Mouse (Mus musculus) telencephalon, adult 2 months (tissue): ENCODE data around the gene Fyn.
A peak's percentile ranks its signal among the peaks of the same experiment; 100 is the strongest.

Source experiments
- DNase-seq: peaks from one replicate; pipeline ENCODE4 v3.0.0-alpha.2; 2011; ENCODE audit warnings: low read depth, low spot score

Gene Fyn

GRCm38 (mm10) chr10:39378025-39378603 is 9.5 kb downstream of the Fyn start:
- no peak for DNase-seq

GRCm38 (mm10) chr10:39379287-39379686 is 10.6 kb downstream of the Fyn start:
- no peak for DNase-seq

GRCm38 (mm10) chr10:39379721-39380370 is 11.2 kb downstream of the Fyn start:
- no peak for DNase-seq

- DNase-seq = no peak
These were observed 16.6 kb downstream of the Fyn start for GRCm38 (mm10) chr10:39385259-39385658.

- DNase-seq = no peak
These were observed 17.5 kb downstream of the Fyn start for GRCm38 (mm10) chr10:39386203-39386602.

- no peak for DNase-seq
These were observed 18.4 kb downstream of the Fyn start for GRCm38 (mm10) chr10:39387024-39387423.

- DNase-seq = no peak
These were observed 18.9 kb downstream of the Fyn start for GRCm38 (mm10) chr10:39387556-39387955.

- DNase-seq = no peak
These were observed 19.5 kb downstream of the Fyn start for GRCm38 (mm10) chr10:39388144-39388543.

- DNase-seq = no peak
These were observed 20.8 kb downstream of the Fyn start for GRCm38 (mm10) chr10:39389451-39389891.

GRCm38 (mm10) chr10:39390541-39390940 is 21.9 kb downstream of the Fyn start:
- DNase-seq = no peak

GRCm38 (mm10) chr10:39392900-39393483 is 24.3 kb downstream of the Fyn start:
- DNase-seq = no peak

GRCm38 (mm10) chr10:39395544-39395943 is 26.9 kb downstream of the Fyn start:
- peak; percentile 55 for DNase-seq

- DNase-seq = no peak
These were observed 30.3 kb downstream of the Fyn start for GRCm38 (mm10) chr10:39398924-39399323.

- DNase-seq = no peak
These were observed 31.5 kb downstream of the Fyn start for GRCm38 (mm10) chr10:39400155-39400554.

GRCm38 (mm10) chr10:39402487-39402886 is 33.8 kb downstream of the Fyn start:
- DNase-seq = no peak

- no peak for DNase-seq
These were observed 35.1 kb downstream of the Fyn start for GRCm38 (mm10) chr10:39403706-39404105.

GRCm38 (mm10) chr10:39404175-39404574 is 35.5 kb downstream of the Fyn start:
- DNase-seq = no peak

- DNase-seq = no peak
These were observed 37.5 kb downstream of the Fyn start for GRCm38 (mm10) chr10:39405982-39406797.

- DNase-seq = no peak
These were observed 38.1 kb downstream of the Fyn start for GRCm38 (mm10) chr10:39406798-39407189.

GRCm38 (mm10) chr10:39407553-39407952 is 38.9 kb downstream of the Fyn start:
- DNase-seq = no peak

GRCm38 (mm10) chr10:39409602-39410001 is 40.9 kb downstream of the Fyn start:
- DNase-seq = no peak

- DNase-seq = no peak
These were observed 41.5 kb downstream of the Fyn start for GRCm38 (mm10) chr10:39410151-39410649.
